Mouse (Mus musculus) thymus, postnatal 4 days (tissue): ENCODE results near the gene Nisch.

Experiments
- DNase-seq: peaks from one replicate; pipeline ENCODE4 v3.0.0; 2021

The Nisch gene

DNA sequence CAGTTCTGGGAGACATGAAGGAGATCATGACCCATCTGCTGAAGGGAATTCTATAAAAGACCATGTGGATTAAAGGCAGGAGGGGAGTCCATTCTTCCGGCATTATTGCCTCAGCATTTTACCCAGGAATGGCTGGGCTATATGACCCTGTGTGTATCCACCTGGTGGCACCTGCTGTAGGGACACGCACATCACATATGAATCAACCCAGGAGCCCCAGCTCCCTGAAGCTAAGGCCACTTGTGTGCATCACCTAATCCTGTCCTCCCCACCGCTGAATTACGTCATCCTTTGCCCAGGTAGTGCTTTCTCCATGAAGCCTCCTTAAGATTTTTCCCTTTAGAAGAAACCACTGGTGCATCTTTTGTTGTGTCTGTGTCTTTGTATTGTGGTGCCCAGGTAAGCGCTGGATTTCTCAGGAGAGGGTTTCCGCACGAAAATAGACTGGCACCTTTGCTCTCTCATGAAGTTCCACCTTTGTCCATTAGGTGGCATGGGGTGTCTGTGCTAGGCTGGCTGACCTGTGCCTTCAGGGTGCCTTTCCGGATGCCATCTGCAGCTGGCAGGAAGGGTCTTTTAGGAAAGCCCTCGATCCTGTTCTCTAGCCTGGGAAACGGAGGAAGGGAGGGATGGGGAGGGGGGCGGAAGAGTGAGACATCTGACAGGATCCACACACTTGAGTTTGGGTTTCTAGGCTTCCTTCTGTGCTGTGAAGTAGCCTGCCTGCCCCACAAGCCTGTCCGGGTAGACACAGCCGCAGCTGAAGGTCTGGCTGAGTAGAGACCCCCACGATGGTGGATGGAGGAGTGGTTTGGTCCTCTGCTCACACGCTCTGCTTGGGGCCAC lies 1.4 kb downstream of the Nisch start:
- peak; percentile 82 for DNase-seq

DNA sequence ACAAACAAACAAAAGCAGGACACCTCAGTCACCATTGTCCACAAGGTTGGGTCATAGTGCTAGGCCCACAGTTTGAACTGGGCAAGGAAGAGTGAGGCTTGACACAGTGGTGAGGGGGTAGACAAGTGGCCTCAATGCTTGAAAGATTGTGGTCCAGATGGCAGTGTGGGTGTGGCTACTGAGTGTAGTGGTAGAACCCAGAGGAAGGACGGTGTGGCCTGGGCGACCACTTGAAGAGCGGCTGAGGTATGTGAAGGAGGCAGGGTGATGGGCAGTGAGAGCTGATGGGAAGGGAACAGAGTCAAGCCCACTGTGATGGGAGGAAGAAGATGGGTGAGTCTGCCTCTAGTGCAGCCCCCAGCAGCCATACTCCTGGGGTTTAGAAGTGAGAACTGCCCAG lies 2.1 kb downstream of the Nisch start:
- DNase-seq, result no peak

DNA sequence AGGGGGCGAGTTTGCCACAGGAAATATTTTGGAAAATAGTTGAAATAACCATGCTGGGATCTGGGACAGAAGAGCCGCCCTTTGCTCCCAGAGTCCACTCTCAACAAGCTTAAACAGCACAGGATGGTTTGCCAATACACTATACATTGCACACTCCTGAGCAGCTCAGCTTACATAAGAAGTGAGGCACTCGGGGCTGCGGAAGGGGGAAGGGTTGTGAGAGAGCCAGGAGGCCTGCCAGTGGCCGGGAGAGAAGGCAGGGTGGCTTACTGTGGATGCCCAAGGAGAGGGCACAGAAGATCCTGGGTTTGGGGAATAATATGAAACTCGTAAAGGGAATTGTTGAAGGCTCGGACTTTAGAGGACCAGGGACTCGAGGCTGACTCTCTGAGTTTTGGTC lies 2.9 kb downstream of the Nisch start:
- DNase-seq, result no peak

- no peak for DNase-seq
These were observed 4.2 kb downstream of the Nisch start for GRCm38 (mm10) chr14:31212499-31212898.

GRCm38 (mm10) chr14:31211854-31212253 lies 4.9 kb downstream of the Nisch start:
- no peak for DNase-seq

DNA sequence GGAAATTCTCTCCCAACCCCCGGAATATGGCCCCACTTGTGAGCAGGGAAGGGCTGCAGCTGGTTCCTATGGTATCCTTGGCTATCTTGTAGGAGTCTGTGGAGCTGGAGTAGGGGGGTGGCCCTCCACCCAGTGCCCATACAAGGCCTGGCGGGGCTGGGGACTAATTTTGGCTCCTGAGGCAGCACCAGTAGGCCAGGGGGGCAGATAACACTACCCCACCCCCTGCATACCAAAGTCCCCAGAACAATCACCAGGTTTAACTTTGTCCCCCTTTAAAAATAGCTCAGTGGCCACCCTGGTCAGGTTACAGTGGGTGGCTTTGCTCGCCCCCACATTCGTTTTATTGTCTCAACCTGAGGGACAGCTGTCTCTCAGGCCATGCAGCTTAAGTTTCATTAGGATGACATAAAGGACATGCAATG lies 7.6 kb downstream of the Nisch start:
- no peak for DNase-seq

GRCm38 (mm10) chr14:31208084-31208483 lies 8.7 kb downstream of the Nisch start, which contains the start of gene Tnnc1:
Gene Tnnc1 (plus strand): TSS chr14:31208312.
- no peak for DNase-seq

DNA sequence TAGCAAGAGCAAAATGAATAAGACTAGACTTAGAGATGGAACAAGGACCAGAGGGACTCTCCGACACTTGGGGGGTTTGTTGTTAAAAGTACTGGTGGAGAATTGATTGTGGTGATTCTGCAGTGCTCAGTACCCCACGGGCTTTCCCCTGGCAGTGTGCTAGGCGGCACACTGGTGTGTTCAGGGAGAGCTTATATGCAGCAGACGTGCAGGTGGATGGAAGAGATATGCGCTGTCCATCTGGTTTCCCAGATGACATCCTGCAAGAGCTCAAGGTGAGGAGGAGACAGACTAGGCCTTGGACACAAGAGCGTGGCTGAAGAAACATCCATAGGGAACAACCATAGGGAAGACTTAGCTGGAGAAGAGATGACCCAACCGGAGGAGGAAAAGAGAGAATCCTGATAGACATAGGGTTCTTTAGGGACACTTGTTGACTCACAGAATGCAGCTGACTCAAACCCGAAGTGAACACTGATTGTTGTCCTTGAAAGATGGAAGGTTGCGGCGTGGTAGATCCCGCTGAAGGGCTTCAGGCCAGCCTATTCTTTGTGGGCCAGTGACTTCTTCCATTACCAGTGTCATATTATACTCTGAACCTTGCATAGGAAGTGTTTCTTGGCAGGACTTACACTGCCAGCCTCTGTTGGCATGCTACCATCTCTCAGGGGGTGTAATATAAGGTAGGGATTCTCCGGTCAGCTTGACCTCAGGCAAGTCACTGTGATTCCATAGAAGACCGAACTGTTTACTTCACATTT lies 9.5 kb downstream of the Nisch start:
- DNase-seq, result no peak

GRCm38 (mm10) chr14:31206472-31206981 lies 10.2 kb downstream of the Nisch start:
- DNase-seq, result peak; percentile 100

GRCm38 (mm10) chr14:31205562-31206467 lies 10.9 kb downstream of the Nisch start:
- DNase-seq, result peak; percentile 69

- no peak for DNase-seq
These were observed 11.5 kb downstream of the Nisch start for GRCm38 (mm10) chr14:31205244-31205561.

DNA sequence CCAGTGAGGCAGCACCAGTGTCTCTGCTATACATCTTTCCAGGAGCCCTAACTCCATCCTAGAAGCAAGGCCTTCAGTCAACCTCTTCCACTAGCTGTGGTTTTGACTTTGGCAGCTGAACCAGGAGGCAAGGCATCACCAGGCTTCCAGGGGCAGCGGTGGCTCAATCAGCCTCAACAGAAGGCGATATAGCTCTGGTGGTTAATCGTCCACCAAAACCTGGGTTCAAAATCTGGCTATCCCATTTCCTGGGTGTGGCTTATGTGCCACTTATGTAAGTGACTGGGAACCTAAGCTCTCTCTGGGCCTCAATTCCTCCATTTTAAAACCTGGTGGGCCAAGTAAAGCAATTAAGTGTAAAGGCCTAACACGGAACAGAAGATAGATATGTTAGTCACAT lies 11.9 kb downstream of the Nisch start:
- no peak for DNase-seq

GRCm38 (mm10) chr14:31200038-31200437 lies 16.7 kb downstream of the Nisch start:
- no peak for DNase-seq

GRCm38 (mm10) chr14:31199599-31199998 lies 17.1 kb downstream of the Nisch start:
- no peak for DNase-seq

GRCm38 (mm10) chr14:31197547-31198516 lies 18.9 kb downstream of the Nisch start:
- DNase-seq, result no peak

DNA sequence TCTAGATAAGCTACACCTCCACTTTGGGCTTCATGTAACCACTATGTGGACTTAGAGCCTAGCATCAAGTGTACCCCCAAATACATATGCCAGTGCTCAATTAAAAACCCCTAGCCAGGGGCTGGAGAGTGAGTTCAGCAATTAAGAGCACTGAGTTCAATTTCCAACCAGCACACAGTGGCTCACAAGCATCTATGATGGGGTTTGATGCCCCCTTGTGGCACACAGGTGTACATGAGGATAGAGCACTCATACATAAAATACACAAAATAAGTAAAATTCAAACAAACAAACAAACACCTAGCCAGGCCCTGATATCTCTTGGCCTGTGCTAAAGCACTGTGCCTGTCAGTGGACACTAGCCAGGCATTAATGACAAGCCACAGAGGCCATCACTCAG lies 20.8 kb downstream of the Nisch start:
- peak; percentile 59 for DNase-seq

DNA sequence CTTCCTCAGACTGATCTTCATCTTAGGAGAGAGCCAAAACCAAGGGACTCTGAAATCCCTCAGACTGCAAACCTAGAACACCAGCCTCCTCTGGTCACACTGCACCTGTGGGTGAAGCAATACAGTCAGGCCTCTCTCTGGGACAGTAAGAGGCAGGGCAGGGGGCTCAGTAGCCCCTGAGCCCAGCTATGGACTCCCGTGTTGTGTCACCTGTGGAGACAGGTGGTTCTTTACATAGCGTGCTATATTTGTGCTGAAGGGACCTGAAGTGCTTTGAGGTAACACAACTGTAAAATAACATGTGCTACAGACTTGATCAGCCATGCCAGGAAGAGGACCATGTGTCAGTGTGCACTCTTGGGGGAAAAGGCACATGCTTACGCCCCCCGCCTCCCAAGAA lies 21.2 kb downstream of the Nisch start:
- no peak for DNase-seq

GRCm38 (mm10) chr14:31194891-31195513 lies 21.7 kb downstream of the Nisch start:
- peak; percentile 43 for DNase-seq

GRCm38 (mm10) chr14:31194441-31194840 lies 22.3 kb downstream of the Nisch start:
- DNase-seq, result no peak

DNA sequence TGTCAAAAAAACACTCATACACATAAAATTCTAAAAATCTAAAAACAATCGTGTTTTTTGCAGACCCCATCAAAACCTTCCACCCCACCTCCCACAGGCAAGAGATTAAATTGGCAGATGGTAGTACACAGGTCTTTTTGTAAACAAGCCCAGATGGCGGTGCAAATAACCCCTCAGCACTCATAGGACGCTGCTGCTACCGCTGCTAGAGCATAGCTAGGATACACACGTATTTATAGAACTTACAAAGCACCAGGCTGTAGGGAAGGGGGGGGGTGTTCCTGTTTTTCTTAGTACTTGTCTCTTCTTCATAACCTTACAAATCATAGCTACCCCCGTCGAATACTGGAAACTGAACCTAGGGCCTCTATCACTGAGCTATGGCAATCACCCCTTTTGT lies 23.0 kb downstream of the Nisch start:
- DNase-seq, result no peak

DNA sequence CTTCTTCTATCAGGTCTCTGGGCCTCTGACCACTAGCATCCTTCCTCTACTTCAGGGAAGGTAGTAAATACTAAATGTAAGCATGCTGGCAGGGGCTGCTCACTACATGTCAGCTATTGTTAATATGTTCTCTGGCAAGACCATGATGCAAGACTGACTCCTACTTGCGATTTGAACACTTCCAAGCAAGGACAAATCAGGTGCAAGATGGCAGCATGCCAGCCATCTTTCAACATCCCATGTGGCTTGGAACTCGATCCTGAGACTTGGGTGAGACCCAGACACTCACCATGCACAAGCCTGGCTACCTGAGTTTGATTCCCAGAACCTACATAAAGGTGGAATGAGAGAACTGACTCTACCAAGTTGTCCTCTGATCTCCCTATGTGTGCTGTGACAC lies 24.8 kb downstream of the Nisch start:
- no peak for DNase-seq
